Comparison of ENCODE assay signal across 7 mouse cellular contexts in genomic region chr2:155591676-155592075, GRCm38 (mm10). TPM values are rescaled to one million over a fixed set of nuclear protein-coding genes. Genes with fewer than 3 reads are reported as not detected.
DNase-seq lines count a peak whose midpoint lies in the region; ATAC-seq lines count a peak whose summit lies in the region.

No protein-coding gene starts in this region.

- H3K9ac ChIP-seq in forebrain, embryonic 13.5 days, result peak overlapping the region; percentile 68
- peak overlapping the region; percentile 68 for H3K9ac ChIP-seq in midbrain, embryonic 16.5 days (ENCODE audit: low read depth, low read length)

- no peak overlapping the region; the same call in 1 of the 2 replicates for H3K27ac ChIP-seq in forebrain, embryonic 13.5 days
- peak overlapping the region; percentile 66; the same call in 1 of the 2 replicates for H3K27ac ChIP-seq in midbrain, embryonic 16.5 days (ENCODE audit: low read length)

- H3K9me3 ChIP-seq in forebrain, embryonic 13.5 days (replicated peaks), result no peaks in the 10 kb centered on the region
- no peaks in the 10 kb centered on the region for H3K9me3 ChIP-seq in midbrain, embryonic 16.5 days (replicated peaks; ENCODE audit: control insufficient read depth, low read length, poor library complexity, severe bottlenecking)

- H3K4me2 ChIP-seq in forebrain, embryonic 13.5 days, result peak overlapping the region; percentile 78
- H3K4me2 ChIP-seq in midbrain, embryonic 16.5 days (ENCODE audit: low read length), result peak overlapping the region; percentile 73

- peak overlapping the region; percentile 50 for H3K4me3 ChIP-seq in forebrain, embryonic 13.5 days
- peak overlapping the region; percentile 60 for H3K4me3 ChIP-seq in midbrain, embryonic 16.5 days (ENCODE audit: low read depth, low read length)

- H3K27me3 ChIP-seq in forebrain, embryonic 13.5 days, result peaks cover 2% of the 10 kb centered on the region; the same call in 1 of the 2 replicates
- no peaks in the 10 kb centered on the region; the same call in 1 of the 2 replicates for H3K27me3 ChIP-seq in midbrain, embryonic 16.5 days (ENCODE audit: control insufficient read depth, insufficient read depth, low read depth, low read length)

- no peaks in the 10 kb centered on the region for H3K36me3 ChIP-seq in forebrain, embryonic 13.5 days (ENCODE audit: poor library complexity, severe bottlenecking)
- H3K36me3 ChIP-seq in midbrain, embryonic 16.5 days (ENCODE audit: control insufficient read depth, insufficient read depth, low read length), result no peaks in the 10 kb centered on the region

- DNase-seq in 3T3-L1 (ENCODE audit: low read depth, low spot score) (peak; percentile 48), A20 (ENCODE audit: low read depth, low spot score) (peak; percentile 44)
- DNase-seq in kidney, postnatal 14 days, result peak; percentile 52
- DNase-seq in spleen, postnatal 10 days (ENCODE audit: low spot score in 2 of 2), result no peak
- DNase-seq in layer of hippocampus, postnatal 14 days (ENCODE audit: low spot score in 2 of 2), result no peak

- 4% methylated on average over 6 of the region's 6 CpGs for WGBS in forebrain, embryonic 13.5 days
- WGBS in midbrain, embryonic 16.5 days, result 8% methylated on average over 6 of the region's 6 CpGs

- peaks cover 17% of the 10 kb centered on the region for H3K4me1 ChIP-seq in forebrain, embryonic 13.5 days
- H3K4me1 ChIP-seq in midbrain, embryonic 16.5 days (ENCODE audit: control insufficient read depth, insufficient read depth, low read length), result peaks cover 9% of the 10 kb centered on the region

- no peak for ATAC-seq in forebrain, embryonic 13.5 days
- ATAC-seq in midbrain, embryonic 16.5 days, result no peak

RNA-seq across cellular contexts. Expression of gene Gss, which starts 0.9 kb away (rescaled TPM):
- polyA plus RNA-seq in forebrain, embryonic 13.5 days (2015; fragmentation: Nextera tagmentation; extraction: Ambion mirVana), result 16.7 and 18.7 TPM in 2 replicates
- polyA plus RNA-seq in midbrain, embryonic 16.5 days (2015; fragmentation: Nextera tagmentation; extraction: Ambion mirVana), result 13.6 and 15.1 TPM in 2 replicates
- 10 to 100 TPM; 14.5 to 16.4 TPM for total RNA-seq in layer of hippocampus, postnatal 14 days (2021)

RNA-seq across cellular contexts. Expression of gene Myh7b, which starts 19.3 kb away (rescaled TPM):
- polyA plus RNA-seq in forebrain, embryonic 13.5 days (2015; fragmentation: Nextera tagmentation; extraction: Ambion mirVana), result 0.28 and 0.61 TPM in 2 replicates
- 0.80 and 1.0 TPM in 2 replicates for polyA plus RNA-seq in midbrain, embryonic 16.5 days (2015; fragmentation: Nextera tagmentation; extraction: Ambion mirVana)
- total RNA-seq in layer of hippocampus, postnatal 14 days (2021), result 1 to 10 TPM; 3.1 to 4.9 TPM

Comparison
In these comparisons a context has a peak if more than half of its experiments do, and no peak if none do; other contexts are left out.
1. DNase-seq: peak in 3T3-L1 (single experiment), A20 (single experiment) and kidney, postnatal 14 days (single experiment); none in spleen, postnatal 10 days (0 of 2) and layer of hippocampus, postnatal 14 days (0 of 2).